Mouse (Mus musculus) left cerebral cortex, adult 18-20 months (tissue): ENCODE data around the gene Zbtb6. TPM values are rescaled to one million over a fixed set of nuclear protein-coding genes. Genes with fewer than 3 reads are reported as not detected.

Source experiments
- DNase-seq, 2 experiments: peaks; one replicate each; pipeline ENCODE4 v3.0.0; 2021 to 2022; ENCODE audit warnings: low spot score in 2 of 2, mixed read lengths in 1 of 2
- total RNA-seq, 2 experiments: library from RNA; stranded (reverse); gene quantifications; 2 replicates each; pipeline ENCODE4 v1.2.3; 2021

Gene Zbtb6
- total RNA-seq, 2 experiments from 2014 or later: 13.6 TPM

DNA sequence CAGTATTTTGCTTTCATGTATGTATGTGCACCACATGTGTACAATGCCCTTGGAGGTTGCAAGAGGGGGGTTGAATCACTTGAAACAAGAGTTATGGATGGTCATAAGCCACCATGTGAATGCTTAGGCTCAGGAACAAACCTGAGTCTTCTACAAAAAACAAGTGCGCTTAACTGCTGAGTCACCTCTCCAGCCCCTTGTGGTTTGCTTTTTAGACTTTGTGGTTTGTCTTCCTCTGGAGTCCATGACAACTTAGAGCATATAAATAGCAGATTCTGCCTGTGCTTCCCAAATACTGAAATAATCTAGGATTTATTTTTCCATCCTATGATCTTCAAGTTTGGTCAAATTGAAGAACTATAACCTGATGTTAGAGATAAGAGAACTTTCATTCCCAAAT, 67.0 kb downstream of the Zbtb6 start:
- DNase-seq: no peak

Other genes starting within 250 kb of the Zbtb6 start
- not detected for gene Olfr366, start 231.6 kb downstream of the Zbtb6 start, total RNA-seq
- not detected for gene Olfr368, start 116.7 kb downstream of the Zbtb6 start, total RNA-seq
- gene Pdcl, start 83.8 kb downstream of the Zbtb6 start, total RNA-seq: 10 to 100 TPM; 21.9 to 31.2 TPM
- gene Rc3h2, start 20.3 kb downstream of the Zbtb6 start, total RNA-seq: 10 to 100 TPM; 74.6 to 81.6 TPM
- 10 to 100 TPM; 11.0 to 11.7 TPM for gene Zbtb26, start within 50 bp of the Zbtb6 start, total RNA-seq
- 10 to 100 TPM; 89.6 to 97.1 TPM for gene Rabgap1, start 108 bp upstream of the Zbtb6 start, total RNA-seq
- gene Gpr21, start 73.2 kb upstream of the Zbtb6 start, total RNA-seq: 1 to 10 TPM; 4.1 to 5.3 TPM